Mouse (Mus musculus): Measurements from ENCODE around the gene Cetn3. TPM values are rescaled to one million over a fixed set of nuclear protein-coding genes. Genes with fewer than 3 reads are reported as not detected.

Gene Cetn3
- total RNA-seq (2021): 100 to 1,000 TPM; 110 to 118 TPM
- long read RNA-seq, experiment 1, transcript Cetn3-201 (5 exons, 1,226 nt): major isoform, 42 of 65 reads
- long read RNA-seq, experiment 1, partial matches to known transcripts: 13 of 65 reads
- long read RNA-seq, experiment 1, other reads (novel, unspliced or antisense): 10 of 65 reads
- long read RNA-seq, experiment 2, transcript Cetn3-201 (5 exons, 1,226 nt): major isoform, 21 of 49 reads
- long read RNA-seq, experiment 2, partial matches to known transcripts: 14 of 49 reads
- long read RNA-seq, experiment 2, other reads (novel, unspliced or antisense): 12 of 49 reads

GRCm38 (mm10) chr13:81782971-81783404, at the start of gene Cetn3:
Cetn3 (plus strand) TSS chr13:81783077.
- peak within 1 kb of the TSS; percentile 94 for H3K27ac ChIP-seq
- intact Hi-C loops (cut with DNase I): loop anchor here (2.0 to 10.0 kb wide), 6 partner anchors 162 to 1934 kb away; no protein-coding TSS in a partner anchor
- TF ChIP-seq CTCF (IDR thresholded peaks at IDR 0.05): no peak
- H3K4me3 ChIP-seq: peak within 1 kb of the TSS; percentile 74
- DNase-seq (ENCODE audit: extremely low spot score in 1 of 2, low spot score in 2 of 2): peak; percentile 90 to 93

- no peak for TF ChIP-seq CTCF (IDR thresholded peaks at IDR 0.05)
- intact Hi-C loops (cut with DNase I): no loop called here
Measured at GRCm38 (mm10) chr13:81736606-81737005, 46.3 kb upstream of the Cetn3 start.

GRCm38 (mm10) chr13:81740898-81741297, 42.0 kb upstream of the Cetn3 start:
- intact Hi-C loops (cut with DNase I): no loop called here
- TF ChIP-seq CTCF (IDR thresholded peaks at IDR 0.05): no peak
- Histone ChIP-seq H3K4me3 (no peak overlapping the region), H3K27ac (no peak overlapping the region)
- no peak for DNase-seq (ENCODE audit: extremely low spot score in 1 of 2, low spot score in 2 of 2)

More at GRCm38 (mm10) chr13:81736606-81737005, 46.3 kb upstream of the Cetn3 start:
- H3K4me3 ChIP-seq: no peak overlapping the region
- no peak overlapping the region for H3K27ac ChIP-seq
- no peak for DNase-seq (ENCODE audit: extremely low spot score in 1 of 2, low spot score in 2 of 2)

- no peak for DNase-seq (ENCODE audit: extremely low spot score in 1 of 2, low spot score in 2 of 2)
- H3K27ac ChIP-seq: no peak overlapping the region
- intact Hi-C loops (cut with DNase I): no loop called here
- no peak for TF ChIP-seq CTCF (IDR thresholded peaks at IDR 0.05)
- H3K4me3 ChIP-seq: no peak overlapping the region
Measured at GRCm38 (mm10) chr13:81743391-81744091, 39.3 kb upstream of the Cetn3 start.

GRCm38 (mm10) chr13:81744092-81744396, 38.8 kb upstream of the Cetn3 start:
- Histone ChIP-seq H3K4me3 (no peak overlapping the region), H3K27ac (no peak overlapping the region)
- intact Hi-C loops (cut with DNase I): no loop called here
- no peak for DNase-seq (ENCODE audit: extremely low spot score in 1 of 2, low spot score in 2 of 2)
- no peak for TF ChIP-seq CTCF (IDR thresholded peaks at IDR 0.05)

GRCm38 (mm10) chr13:81754878-81755277, 28.0 kb upstream of the Cetn3 start:
- DNase-seq (ENCODE audit: extremely low spot score in 1 of 2, low spot score in 2 of 2): no peak
- Histone ChIP-seq H3K27ac (no peak overlapping the region), H3K4me3 (no peak overlapping the region)
- TF ChIP-seq CTCF (IDR thresholded peaks at IDR 0.05): no peak
- intact Hi-C loops (cut with DNase I): no loop called here

GRCm38 (mm10) chr13:81755324-81755723, 27.6 kb upstream of the Cetn3 start:
- no peak for DNase-seq (ENCODE audit: extremely low spot score in 1 of 2, low spot score in 2 of 2)
- Histone ChIP-seq H3K4me3 (no peak overlapping the region), H3K27ac (no peak overlapping the region)
- no peak for TF ChIP-seq CTCF (IDR thresholded peaks at IDR 0.05)
- intact Hi-C loops (cut with DNase I): no loop called here

- intact Hi-C loops (cut with DNase I): no loop called here
- Histone ChIP-seq H3K4me3 (no peak overlapping the region), H3K27ac (no peak overlapping the region)
- no peak for DNase-seq (ENCODE audit: extremely low spot score in 1 of 2, low spot score in 2 of 2)
- TF ChIP-seq CTCF (IDR thresholded peaks at IDR 0.05): no peak
Measured at GRCm38 (mm10) chr13:81757058-81757660, 25.7 kb upstream of the Cetn3 start.

- Histone ChIP-seq H3K4me3 (no peak overlapping the region), H3K27ac (no peak overlapping the region)
- intact Hi-C loops (cut with DNase I): loop anchor here (5.0 kb wide), 3 partner anchors 48 to 118 kb away; partner anchors contain the start of genes Lysmd3, Mblac2 and Polr3g
- TF ChIP-seq CTCF (IDR thresholded peaks at IDR 0.05): peak; percentile 72
- DNase-seq (ENCODE audit: extremely low spot score in 1 of 2, low spot score in 2 of 2): peak in 1 of 2 experiments; percentile 49
Measured at GRCm38 (mm10) chr13:81760379-81760778, 22.5 kb upstream of the Cetn3 start.

GRCm38 (mm10) chr13:81761566-81762186, 21.2 kb upstream of the Cetn3 start:
- H3K27ac ChIP-seq: no peak overlapping the region
- peak; percentile 37 to 38 for DNase-seq (ENCODE audit: extremely low spot score in 1 of 2, low spot score in 2 of 2)
- intact Hi-C loops (cut with DNase I): loop anchor here (1.0 to 5.0 kb wide), 4 partner anchors 49 to 322 kb away; partner anchors contain the start of genes Lysmd3, Mblac2 and Polr3g
- peak overlapping the region; percentile 18; the same call in 1 of the 2 replicates for H3K4me3 ChIP-seq
- peak; percentile 78 for TF ChIP-seq CTCF (IDR thresholded peaks at IDR 0.05)

- intact Hi-C loops (cut with DNase I): loop anchor here (5.0 kb wide), 3 partner anchors 52 to 122 kb away; partner anchors contain the start of genes Lysmd3, Mblac2 and Polr3g
- DNase-seq (ENCODE audit: extremely low spot score in 1 of 2, low spot score in 2 of 2): no peak
- Histone ChIP-seq H3K27ac (no peak overlapping the region), H3K4me3 (no peak overlapping the region)
- no peak for TF ChIP-seq CTCF (IDR thresholded peaks at IDR 0.05)
Measured at GRCm38 (mm10) chr13:81764173-81764572, 18.7 kb upstream of the Cetn3 start.
